Mouse (Mus musculus) CD4-positive, CD25-positive, alpha-beta regulatory T cell, adult 4 months (primary cell): ENCODE data around the gene Sppl3. TPM values are rescaled to one million over a fixed set of nuclear protein-coding genes. Genes with fewer than 3 reads are reported as not detected.
"Not testable (repeated sequence)": the region's sequence is repeated elsewhere in the genome, so short reads cannot be mapped to it uniquely, and the experiment has no call there.

Source experiments
- ATAC-seq: one replicate; pipeline ENCODE4 v1.8.0; 2017
- polyA plus RNA-seq, 2 experiments: library from polyadenylated mRNA; unstranded; fragments of 100-300 nt; shearing (Covaris generic); gene quantifications; one replicate each; pipeline ENCODE4 v1.2.1; 2017

Gene Sppl3
- polyA plus RNA-seq, 2 experiments from 2014 or later = 10.2 to 14.2 TPM

- ATAC-seq = no peak
Observed at GRCm38 (mm10) chr5:115043626-115044025, 32.7 kb downstream of the Sppl3 start.

- no peak for ATAC-seq
Observed at GRCm38 (mm10) chr5:115045146-115045677, 34.3 kb downstream of the Sppl3 start.

DNA sequence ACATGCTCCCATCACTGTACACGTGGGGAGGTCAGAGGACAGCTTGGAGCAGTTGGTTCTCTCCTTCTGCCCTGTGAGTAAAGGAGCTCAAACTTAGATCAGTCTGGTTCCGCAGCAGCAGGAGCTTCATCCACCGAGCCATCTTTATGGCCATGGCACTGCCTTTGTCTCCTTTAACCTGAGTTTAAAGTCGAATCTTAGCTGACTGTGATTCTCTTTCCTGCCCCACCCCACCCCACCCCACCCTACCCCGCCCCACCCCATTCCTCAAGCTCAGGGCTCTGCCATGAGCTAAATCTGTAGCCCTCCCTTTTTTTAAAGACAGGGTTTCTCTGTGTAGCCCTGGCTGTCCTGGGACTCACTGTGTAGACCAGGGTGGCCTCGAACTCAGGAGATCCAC, 38.8 kb downstream of the Sppl3 start:
- ATAC-seq = no peak

GRCm38 (mm10) chr5:115050776-115051175, 39.8 kb downstream of the Sppl3 start:
- ATAC-seq = no peak

DNA sequence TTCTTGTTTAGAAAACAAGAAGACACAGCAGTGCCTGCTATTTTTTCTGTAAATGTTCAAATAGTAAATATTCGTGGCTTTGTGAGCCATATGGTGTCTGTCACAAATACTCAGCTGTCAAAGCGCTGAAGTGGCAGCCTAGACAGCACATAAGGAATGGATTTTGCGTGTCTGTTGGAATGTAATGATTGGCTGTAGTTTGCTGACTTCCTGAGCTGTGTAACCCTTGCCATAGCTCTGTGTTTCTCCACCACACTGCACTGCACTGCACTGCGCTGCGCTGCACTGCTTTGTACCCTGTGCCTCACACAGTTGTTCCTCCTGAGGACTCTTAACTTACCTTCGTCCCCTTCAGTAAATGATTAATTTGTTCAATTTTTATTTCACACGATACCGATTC, 41.6 kb downstream of the Sppl3 start:
- ATAC-seq = no peak

- no peak for ATAC-seq
Observed at GRCm38 (mm10) chr5:115053791-115054396, 43.0 kb downstream of the Sppl3 start.

GRCm38 (mm10) chr5:115055418-115055817, 44.5 kb downstream of the Sppl3 start:
- ATAC-seq = no peak

GRCm38 (mm10) chr5:115057153-115057552, 46.2 kb downstream of the Sppl3 start:
- ATAC-seq = no peak

GRCm38 (mm10) chr5:115058584-115059297, 47.8 kb downstream of the Sppl3 start:
- no peak for ATAC-seq

- ATAC-seq = no peak
Observed at GRCm38 (mm10) chr5:115060067-115060695, 49.2 kb downstream of the Sppl3 start.

DNA sequence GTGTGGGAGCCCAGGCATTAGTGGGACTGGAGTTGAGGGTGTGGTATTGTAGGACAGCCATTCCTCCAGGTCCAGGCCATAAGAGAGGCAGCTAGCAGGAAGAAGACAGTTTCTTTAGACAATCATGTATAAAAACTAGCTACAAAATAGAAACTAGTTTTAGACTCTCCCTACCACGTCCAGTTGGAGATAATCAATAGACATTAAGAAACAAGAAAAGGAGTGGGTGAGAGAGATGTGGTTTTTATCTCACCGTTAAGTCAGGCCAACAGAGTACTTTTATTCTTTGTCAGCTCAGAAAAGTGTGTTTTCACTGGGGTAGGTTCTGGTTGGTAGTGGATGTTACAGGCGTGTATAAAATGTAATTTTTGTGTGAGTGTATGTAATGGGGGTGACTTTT, 50.0 kb downstream of the Sppl3 start:
- no peak for ATAC-seq

DNA sequence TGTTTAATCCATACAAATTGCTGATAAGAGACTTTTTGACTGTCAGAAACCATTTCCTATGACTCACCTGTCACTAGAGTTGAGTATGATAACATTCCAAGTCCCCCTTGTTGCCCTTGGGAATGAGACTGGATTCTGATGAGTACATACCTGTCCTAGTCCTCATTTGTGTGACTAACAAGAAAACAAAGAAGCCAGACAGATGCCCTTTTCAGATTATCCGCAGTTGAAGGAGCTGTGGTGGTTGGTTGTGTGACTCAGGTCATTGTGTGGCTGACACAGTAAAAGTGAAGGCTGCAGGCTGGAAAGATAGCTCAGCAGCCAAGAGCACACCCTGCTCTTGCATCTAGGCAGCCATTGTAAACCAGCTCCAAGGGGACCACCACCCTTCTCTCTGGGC, 51.6 kb downstream of the Sppl3 start:
- no peak for ATAC-seq

GRCm38 (mm10) chr5:115063391-115063790, 52.5 kb downstream of the Sppl3 start:
- no peak for ATAC-seq

GRCm38 (mm10) chr5:115066245-115066644, 55.3 kb downstream of the Sppl3 start:
- no peak for ATAC-seq

DNA sequence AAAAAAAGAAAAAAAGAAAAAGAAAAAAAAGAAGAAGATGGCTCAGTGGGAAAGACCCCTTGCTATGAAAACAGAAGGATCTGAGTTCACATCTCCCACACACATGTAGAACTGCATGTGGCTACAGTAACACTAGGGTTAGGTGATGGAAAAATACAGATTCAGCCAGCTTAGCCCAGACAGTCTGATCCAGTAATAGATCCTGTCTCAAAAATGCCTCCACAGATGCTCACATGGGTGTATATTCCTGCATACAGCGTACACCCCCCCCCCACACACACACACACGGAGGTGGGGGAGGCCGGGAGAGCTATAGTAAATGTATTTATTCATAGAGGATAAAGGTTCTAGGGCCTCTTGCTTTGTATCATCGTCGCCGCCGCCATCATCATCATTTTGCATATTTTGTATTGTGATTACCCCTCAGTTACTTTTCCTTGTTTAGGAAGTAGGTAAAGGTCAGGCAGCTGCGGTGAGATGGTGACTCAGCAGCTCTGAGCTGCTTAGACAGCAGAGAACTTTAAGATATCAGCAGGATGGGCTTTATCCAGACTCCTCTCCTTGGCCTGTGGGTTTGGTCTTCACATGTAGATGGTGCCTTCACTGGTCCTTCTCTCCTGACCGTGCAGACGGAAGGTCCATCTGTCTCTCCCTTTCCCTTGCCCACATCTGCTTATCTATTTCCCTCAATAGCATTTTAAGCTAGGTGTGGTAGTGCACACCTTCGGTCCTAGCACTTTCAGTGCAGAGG, 57.9 kb downstream of the Sppl3 start:
- peak; percentile 47 for ATAC-seq

GRCm38 (mm10) chr5:115069611-115070010, 58.7 kb downstream of the Sppl3 start:
- no peak for ATAC-seq

- ATAC-seq = no peak
Observed at GRCm38 (mm10) chr5:115070457-115070856, 59.5 kb downstream of the Sppl3 start.

GRCm38 (mm10) chr5:115071096-115071901, 60.4 kb downstream of the Sppl3 start:
- no peak for ATAC-seq

GRCm38 (mm10) chr5:115072143-115072542, 61.2 kb downstream of the Sppl3 start:
- ATAC-seq = no peak

- ATAC-seq = not testable (repeated sequence)
Observed at GRCm38 (mm10) chr5:115073306-115073705, 62.4 kb downstream of the Sppl3 start.

DNA sequence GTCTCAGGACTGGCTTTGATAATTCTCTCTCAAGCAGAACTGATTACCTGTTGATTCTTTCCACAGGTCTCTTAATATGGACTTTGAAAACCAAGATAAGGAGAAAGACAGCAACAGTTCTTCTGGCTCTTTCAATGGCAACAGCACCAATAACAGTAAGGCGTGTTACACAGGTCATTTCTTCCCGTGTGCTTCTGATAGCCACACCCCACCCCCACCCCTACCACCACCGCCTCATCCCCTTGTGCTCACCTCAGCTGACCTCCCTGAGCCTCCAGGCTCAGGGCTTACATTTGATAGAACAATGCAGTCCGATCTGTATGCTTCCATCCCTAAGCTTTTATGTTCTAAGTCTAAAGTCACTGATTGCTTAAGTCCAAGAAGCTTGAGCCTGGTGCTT, 63.8 kb downstream of the Sppl3 start:
- ATAC-seq = no peak
